Mouse (Mus musculus) erythroblast, embryonic 14.5 days (primary cell): ENCODE results near the gene Elf1. TPM values are rescaled to one million over a fixed set of nuclear protein-coding genes. Genes with fewer than 3 reads are reported as not detected.

Experiments used
- H3K27me3 ChIP-seq: 2 replicates; pipeline ENCODE4 v1.6.1; 2012; ENCODE audit warnings: inconsistent platforms; ENCODE audit not compliant: control insufficient read depth
- H3K36me3 ChIP-seq: 2 replicates; pipeline ENCODE4 v1.6.1; 2012; ENCODE audit warnings: mild to moderate bottlenecking, inconsistent platforms; ENCODE audit not compliant: control insufficient read depth
- H3K4me1 ChIP-seq: 2 replicates; pipeline ENCODE4 v1.6.1; 2012; ENCODE audit warnings: inconsistent platforms; ENCODE audit not compliant: control insufficient read depth
- H3K4me3 ChIP-seq: replicated peaks from 2 replicates; pipeline ENCODE3; 2012; ENCODE audit warnings: moderate library complexity, mild to moderate bottlenecking, inconsistent platforms
- H3K9me3 ChIP-seq: 2 replicates; pipeline ENCODE4 v1.6.1; 2012; ENCODE audit warnings: low read length, inconsistent platforms, mixed read lengths; ENCODE audit not compliant: control insufficient read depth
- GATA1 ChIP-seq: IDR thresholded peaks from 2 replicates; pipeline ENCODE4 v1.6.1; 2012; ENCODE audit warnings: low read length, inconsistent platforms, mixed read lengths
- TAL1 ChIP-seq: IDR thresholded peaks from 3 replicates; pipeline ENCODE4 v1.6.1; 2012; ENCODE audit warnings: low read length, inconsistent platforms, mixed read lengths
- polyA plus RNA-seq: library from polyadenylated mRNA; stranded (reverse); fragments of >175 nt; gene quantifications from 2 replicates; pipeline ENCODE4 v1.2.3, GENCODE M21; 2012

Gene Elf1
- polyA plus RNA-seq, 1 experiment, result 0.69 TPM

GRCm38 (mm10) chr14:79621143-79621542 is 140.1 kb downstream of the Elf1 start:
- peaks cover 74% of the 10 kb centered on the region for H3K36me3 ChIP-seq
- TF ChIP-seq GATA1 (no peak), TAL1 (no peak)
- no peaks in the 10 kb centered on the region for H3K9me3 ChIP-seq
- H3K4me3 ChIP-seq, result no peak overlapping the region
- no peaks in the 10 kb centered on the region for H3K27me3 ChIP-seq
- peaks cover 12% of the 10 kb centered on the region for H3K4me1 ChIP-seq

Other genes with a start within 250 kb of the Elf1 start
- 0.04 TPM in 1 of 2 replicates, not detected in the other for gene Zfp957, start 233.8 kb upstream of the Elf1 start, polyA plus RNA-seq
- 77.8 and 94.4 TPM in 2 replicates for gene Rgcc, start 179.5 kb upstream of the Elf1 start, polyA plus RNA-seq
- gene Naa16, start 90.4 kb upstream of the Elf1 start, polyA plus RNA-seq, result 1.8 TPM in 2 replicates
- not detected in 2 replicates for gene Mtrf1, start 83.4 kb upstream of the Elf1 start, polyA plus RNA-seq
- gene Kbtbd7, start 54.7 kb upstream of the Elf1 start, polyA plus RNA-seq, result 0.09 and 0.14 TPM in 2 replicates
- 0.09 and 0.25 TPM in 2 replicates for gene Kbtbd6, start 29.4 kb upstream of the Elf1 start, polyA plus RNA-seq
- 0.82 and 0.86 TPM in 2 replicates for gene Wbp4, start 326 bp downstream of the Elf1 start, polyA plus RNA-seq
- gene Sugt1, start 106.5 kb downstream of the Elf1 start, polyA plus RNA-seq, result 0.12 and 0.28 TPM in 2 replicates
- not detected in 2 replicates for gene Cnmd, start 181.0 kb downstream of the Elf1 start, polyA plus RNA-seq